Mouse (Mus musculus) cerebellum, postnatal 14 days (tissue): ENCODE data around the gene Tnni3k.
A peak's percentile ranks its signal among the peaks of the same experiment; 100 is the strongest.

ENCODE experiments used
- DNase-seq, 2 experiments: peaks; one replicate each; pipeline ENCODE4 v3.0.0; 2021; ENCODE audit warnings: mixed read lengths in 2 of 2

The Tnni3k gene

DNA sequence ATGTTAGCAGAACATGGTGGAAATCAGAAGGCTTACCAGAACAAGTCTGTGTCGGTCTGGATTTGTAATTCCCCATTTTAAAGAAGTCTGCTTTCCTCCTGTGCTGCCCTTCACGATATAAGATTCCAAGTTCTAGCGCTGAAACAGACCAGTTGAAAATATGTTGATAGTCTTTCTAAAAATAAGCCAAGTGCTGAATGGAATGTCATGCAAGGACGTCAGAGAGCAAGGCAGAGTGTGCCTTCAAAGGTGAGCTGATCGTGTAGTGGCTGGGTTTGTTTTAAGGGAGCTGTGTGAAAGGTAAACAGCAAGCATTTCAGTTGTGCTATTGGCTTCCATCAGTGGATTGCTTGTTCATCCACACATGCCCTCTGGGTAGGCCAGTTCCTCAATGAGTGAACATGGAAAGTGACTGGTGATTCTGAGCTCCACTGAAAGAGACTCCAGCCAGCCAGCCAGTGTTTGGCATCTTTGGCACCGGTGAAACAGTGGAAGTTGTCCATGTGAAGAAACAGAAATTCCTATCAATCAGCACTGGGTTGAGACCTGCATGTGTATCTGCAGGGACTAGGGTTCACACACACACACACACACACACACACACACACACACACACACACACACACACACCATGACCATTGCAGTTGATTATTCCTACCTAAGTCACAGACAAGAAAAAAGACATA lies at the start of gene Tnni3k:
Gene Tnni3k, minus strand, starts transcription at position 177 of the 686 bp plus-strand sequence.
- no peak for DNase-seq

DNA sequence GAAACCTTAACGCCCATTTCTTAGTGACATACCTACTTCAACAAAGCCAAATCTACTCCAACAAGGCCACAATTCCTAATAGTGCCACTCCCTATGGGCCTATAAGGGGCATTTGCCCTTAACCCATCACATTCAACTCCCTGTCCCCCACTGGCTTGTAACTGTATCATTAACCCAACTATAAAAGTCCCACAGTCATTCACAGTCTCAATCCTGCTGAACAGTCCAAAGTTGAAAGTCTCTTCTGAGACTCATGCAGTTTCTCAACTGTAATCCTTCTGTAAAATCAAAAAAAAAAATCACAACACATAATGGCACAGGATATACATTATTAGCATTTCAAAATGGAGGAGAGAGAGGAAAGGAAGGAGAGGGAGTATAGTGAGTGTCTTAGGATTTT lies 44.1 kb upstream of the Tnni3k start:
- DNase-seq = no peak

DNA sequence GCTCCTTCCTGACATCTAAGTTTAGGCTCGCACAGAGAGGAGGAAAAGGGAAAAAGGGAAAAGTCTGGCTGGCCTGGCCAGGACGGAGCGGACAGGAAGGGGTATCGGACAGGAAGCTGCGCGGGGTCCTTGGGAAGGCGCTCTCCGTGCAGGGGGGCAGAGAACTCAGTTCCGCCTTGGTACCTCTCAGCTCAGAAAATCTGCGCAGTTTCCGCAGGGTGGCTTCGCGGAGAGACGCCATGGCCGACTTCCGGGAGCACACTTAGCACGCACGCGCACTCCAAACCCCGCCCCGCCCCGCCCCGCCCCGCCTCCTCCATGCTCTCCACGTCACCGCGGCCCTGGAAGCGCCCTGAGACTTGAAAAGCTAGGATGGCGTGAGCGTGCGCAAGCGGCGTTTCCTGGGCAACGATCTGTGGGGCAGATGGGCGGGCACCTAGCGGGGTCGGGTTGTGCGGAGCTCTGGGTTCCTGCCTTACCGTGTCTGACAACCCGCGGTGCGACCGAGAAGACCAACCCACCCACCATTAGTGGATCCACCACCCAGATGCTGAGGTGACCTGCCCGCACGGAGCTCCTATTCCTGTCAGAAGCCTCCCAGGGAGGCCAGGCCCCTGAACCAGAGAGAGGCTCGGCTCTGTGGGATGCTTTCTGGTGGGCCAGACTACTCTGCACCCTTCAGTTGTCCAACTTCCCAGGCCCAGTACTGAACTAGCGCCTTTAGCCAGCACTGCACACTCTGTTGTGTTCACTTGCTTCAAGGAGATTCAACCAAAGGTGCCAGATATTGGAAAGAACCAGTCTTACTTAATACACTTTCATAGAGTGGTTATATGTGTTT lies 38.1 kb upstream of the Tnni3k start, which contains the start of the genes Fpgt and Lrriq3:
Gene Fpgt, minus strand, starts transcription at position 288 of the 841 bp plus-strand sequence.
Gene Lrriq3, plus strand, starts transcription at position 319 of the 841 bp plus-strand sequence.
- peak; percentile 95 for DNase-seq

DNA sequence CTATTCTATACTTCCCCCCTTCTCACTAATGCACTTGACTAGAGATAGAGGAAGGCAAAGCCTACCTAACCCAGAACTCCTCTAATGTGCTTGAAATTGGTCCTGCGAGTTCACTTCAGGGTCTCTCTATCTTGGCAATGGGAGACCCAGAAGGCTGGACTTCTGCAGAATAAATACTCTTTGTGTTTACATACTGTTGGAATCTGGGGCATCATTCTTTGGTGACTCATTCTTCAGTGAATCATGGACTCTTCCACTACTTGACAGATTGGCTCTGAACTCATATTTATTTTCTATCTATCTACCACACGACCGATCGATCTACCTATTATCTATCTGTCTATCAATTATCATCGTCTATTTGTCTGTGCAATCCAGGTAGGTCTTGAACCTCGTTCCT lies 36.9 kb upstream of the Tnni3k start:
- no peak for DNase-seq

DNA sequence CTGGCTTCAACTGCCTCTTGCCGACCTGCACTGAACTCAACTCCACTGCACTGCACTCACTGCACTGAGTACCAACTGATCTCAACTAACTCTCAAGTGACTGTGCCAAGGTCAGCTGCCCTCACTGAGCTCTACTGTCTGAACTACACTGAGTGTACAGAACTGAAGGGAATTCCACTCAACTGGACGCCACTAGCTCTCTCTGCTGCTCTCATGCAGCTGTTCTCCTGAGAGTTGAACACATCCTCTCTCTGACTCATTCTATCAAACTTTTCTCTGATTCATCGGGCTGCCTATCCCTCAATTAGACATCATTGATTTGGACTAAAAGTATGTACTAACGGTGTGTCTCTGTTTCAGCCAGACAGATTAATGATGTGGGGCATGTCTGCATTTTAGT lies 22.7 kb upstream of the Tnni3k start:
- DNase-seq = no peak

DNA sequence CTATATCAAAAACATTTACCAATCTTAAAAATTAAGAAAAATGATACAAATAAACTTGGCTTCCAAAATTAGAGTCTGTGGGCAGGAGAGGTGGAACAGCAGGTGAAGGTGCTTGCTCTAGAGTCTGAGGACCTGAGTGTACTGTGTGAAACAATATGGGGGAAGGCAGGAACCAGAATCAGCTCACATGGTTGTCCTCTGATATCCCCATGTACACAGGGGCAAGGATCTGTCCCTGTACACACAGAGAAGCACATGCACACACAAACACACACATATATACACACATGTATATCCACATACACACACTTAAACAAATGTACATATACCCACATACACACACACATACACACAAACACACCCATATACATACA lies 4.2 kb upstream of the Tnni3k start:
- DNase-seq = no peak

DNA sequence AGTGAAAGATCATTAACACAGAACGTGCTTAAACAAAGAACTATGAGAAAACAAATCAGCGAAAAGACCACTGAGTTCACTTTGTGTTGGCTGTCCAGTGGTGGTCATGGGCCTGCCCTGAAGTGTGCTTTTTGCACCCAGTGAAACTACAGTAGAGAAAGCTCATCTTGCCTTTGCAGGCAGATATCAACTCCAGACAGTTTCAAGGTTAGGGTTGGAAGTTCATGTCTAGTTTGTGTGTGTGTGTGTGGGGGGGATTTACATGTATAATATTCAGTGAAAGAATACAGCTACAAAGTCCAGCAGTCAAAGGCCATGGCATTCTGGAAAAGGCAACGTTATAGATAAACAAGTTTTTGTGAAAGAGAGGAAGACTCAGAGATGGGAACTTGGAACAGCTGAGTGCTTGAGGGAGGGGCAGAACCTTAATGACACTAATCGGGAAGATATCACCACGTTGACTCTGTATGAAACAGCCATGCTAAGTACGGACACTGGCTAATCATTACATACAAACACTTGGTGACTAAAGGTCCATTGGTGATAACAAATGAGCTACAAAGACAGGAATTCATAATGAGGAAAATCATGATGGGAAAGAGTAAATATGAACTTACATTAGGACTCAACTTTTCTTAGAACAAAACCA lies 3.7 kb upstream of the Tnni3k start:
- DNase-seq = no peak

DNA sequence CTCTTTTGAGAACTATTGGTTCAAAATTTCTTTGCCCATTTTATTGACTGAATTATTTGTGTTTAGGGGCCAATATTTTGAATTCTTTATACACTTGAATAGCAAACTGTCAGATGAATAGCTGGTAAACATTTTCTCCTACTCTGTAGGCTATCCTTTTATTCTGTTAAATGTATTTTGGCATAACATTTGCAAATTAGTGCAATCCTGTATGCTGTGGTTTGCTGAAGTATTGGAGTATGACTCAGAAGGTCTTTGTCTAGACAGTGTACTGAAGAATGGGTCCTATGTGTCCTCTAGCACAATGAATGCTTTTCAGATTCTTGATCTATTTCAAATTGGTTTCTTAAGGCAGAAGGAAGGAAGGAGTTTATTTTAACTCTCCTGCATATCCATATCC lies 2.4 kb upstream of the Tnni3k start:
- DNase-seq = no peak

DNA sequence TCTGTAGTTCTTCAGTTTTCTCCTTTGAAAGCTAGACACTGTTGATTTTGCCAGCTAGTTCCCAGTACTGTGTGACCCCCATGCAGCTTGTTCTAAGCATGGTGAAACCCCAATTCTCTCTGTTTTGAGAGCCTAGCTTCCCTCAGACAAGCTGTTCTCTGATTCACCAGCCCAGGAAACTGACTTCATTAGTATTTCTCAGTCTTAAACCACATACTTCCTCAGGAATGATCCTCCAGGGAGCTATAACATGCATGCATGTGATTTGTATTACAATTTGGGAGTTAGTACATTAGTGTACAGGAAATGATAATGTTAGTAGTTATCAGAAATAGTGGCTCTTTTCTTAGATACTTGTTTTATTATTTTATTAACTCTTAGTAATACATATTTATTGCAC lies 1.4 kb upstream of the Tnni3k start:
- no peak for DNase-seq

DNA sequence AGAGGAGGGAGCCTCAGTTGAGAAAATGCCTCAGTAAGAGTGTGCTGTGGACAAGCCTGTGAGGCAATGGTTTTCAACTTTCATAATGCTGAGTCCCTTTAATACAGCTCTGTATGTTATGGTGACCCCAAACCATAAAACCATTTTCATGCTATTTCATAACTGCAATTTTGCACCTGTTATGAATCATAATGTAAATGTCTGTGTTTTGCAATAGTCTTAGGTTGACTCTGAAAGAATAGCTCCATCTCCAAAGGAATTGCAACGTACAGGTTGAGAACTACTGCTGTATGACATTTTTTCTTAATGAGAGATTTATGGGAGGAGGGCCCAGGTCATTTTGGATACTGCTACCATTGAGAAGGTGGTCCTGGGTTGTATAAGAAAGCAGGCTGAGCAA lies 2.0 kb downstream of the Tnni3k start:
- DNase-seq = no peak

GRCm38 (mm10) chr3:155052021-155052420 lies 3.2 kb downstream of the Tnni3k start:
- DNase-seq = no peak

DNA sequence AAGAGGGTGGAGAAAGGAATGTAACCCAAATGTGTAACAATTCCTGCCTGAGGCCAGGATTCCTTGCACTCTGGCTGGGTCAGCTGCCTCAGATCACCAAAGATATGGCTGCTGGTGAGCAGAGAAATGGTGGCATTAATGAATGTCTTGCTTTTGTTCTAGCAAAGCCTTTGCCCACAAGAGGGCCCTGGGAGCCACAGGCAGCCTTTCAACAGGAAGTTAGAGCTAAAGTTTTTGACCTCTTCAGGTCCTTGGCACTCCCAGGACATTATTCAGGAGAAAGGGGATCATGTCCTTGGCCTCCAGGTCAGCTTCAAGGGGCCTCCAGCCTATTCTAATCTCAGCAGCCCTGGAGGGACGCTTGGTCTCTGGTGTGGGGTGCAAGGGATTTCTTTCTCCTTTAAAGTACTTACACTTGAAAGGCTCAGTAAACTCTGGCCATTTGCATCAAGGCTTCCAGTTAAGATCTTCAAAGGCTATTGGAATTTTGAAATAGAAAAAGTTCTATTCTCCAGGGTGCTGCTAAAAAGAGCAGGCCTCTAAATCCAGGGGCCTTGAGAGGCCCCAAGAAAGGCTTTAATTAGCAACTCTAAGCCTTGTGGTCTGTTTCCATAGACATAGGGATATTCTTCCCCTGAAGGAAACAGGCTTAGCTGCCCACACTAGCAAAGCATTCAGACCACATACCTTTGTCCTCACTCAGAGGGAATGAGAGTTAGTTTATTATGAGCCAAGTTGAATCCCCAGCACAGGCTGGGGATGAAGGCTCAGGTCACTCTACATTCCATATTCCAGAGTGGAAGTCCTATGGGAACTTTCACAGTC lies 16.0 kb downstream of the Tnni3k start:
- DNase-seq = no peak

DNA sequence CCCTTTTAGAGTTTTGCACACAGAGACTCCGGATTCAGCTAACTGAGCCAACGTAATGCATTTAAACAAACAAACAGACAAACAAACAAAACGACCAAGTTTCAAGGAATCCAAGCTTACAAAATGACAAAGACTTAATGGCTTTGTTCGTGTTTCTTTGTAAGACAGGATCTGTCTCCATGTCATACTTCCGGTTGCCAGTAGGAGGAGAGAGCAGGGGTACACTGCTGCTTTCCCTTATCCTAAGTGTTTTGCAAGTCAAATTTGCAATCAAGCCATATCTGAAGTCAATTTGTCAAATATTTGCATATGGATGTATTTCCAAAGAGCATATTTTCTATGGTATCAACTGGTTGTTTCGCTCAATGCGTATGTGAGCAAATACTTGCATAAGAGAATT lies 20.9 kb downstream of the Tnni3k start:
- DNase-seq = peak in 1 of 2 experiments; percentile 3

- no peak for DNase-seq
Measured at GRCm38 (mm10) chr3:155030200-155030599, 25.0 kb downstream of the Tnni3k start.

DNA sequence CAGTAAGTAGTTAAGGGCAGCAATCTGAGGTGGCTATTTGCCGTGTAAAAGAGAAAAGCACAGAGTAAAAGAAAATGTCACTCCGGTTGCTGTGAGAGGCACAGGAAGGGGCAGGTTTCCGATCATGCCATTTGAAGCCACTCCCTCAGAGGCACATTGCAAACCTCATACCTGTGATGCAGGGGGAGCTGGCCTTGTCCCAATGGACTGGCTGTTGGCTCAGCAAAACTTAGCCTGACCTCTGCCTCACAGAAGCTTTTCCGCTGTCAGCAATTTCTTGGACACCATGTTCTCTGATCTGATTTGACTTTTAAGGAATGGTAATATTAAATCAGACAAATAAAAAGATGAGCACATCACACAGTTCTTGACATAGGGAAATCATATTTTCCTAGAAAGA lies 52.4 kb downstream of the Tnni3k start:
- peak in 1 of 2 experiments; percentile 1 for DNase-seq

- no peak for DNase-seq
Measured at GRCm38 (mm10) chr3:155001056-155001455, 54.2 kb downstream of the Tnni3k start.

- DNase-seq = no peak
Measured at GRCm38 (mm10) chr3:154992678-154993077, 62.5 kb downstream of the Tnni3k start.

- DNase-seq = no peak
Measured at GRCm38 (mm10) chr3:154979101-154979500, 76.1 kb downstream of the Tnni3k start.

DNA sequence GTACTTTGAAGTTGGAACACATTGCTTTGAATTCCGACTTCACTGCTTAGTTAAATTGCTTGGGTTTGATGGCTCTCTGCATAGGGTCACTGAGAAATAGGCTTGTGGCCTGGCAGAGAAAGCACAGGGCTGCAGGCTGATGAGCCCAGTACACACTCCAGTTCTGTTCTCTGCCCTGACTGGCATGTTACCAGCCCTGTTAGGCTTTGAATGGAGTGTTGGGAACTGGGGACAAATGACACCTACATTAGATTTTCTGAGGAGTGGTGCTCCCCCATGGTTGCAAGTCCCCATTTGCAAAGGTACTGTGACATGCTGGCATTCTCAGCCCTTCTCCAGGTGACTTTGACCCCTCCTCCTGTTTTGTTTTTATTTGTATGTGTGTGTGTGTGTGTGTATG lies 83.6 kb downstream of the Tnni3k start:
- DNase-seq = no peak

- no peak for DNase-seq
Measured at GRCm38 (mm10) chr3:154970981-154971380, 84.2 kb downstream of the Tnni3k start.

GRCm38 (mm10) chr3:154961284-154961683 lies 93.9 kb downstream of the Tnni3k start:
- DNase-seq = no peak

DNA sequence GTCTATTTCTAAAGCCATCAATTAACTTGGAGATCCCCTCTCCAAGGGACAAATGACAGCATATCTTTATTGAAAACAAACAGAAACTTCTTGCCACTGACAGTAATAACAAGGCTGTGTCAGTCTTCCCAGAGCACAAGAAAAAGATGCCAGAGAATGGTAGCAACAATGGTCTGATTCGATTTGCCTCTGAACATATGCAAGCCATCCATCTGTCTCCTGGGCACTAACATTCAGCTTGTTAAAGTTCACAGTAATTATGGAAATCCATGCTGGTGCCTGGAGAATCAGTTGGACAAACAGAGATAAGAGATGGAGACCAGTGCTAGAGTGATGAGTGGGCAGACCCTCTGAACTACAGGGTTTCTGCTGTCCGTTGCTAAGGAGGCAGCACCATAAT lies 102.1 kb downstream of the Tnni3k start:
- no peak for DNase-seq

DNA sequence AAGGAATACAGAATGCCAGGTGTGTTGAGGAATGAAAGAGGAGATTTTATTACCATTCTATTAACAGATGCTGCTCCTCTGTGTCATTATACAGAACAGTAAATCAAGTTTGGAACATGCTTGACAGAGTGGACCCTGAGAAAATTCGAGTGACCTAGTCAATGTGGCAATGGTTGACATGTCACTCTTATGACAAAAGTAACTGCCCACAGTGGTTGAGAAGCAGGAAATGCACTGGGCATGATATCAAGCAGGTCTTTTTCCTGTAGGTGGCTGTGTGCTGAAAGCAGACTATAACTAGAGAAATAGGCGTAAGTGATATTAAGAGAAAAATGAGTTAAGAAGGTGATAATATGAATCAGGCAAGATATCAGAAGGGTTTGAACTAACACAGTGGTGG lies 105.7 kb downstream of the Tnni3k start:
- DNase-seq = no peak
